Mouse (Mus musculus) olfactory bulb, adult 2 months (tissue): ENCODE results near the gene Rnf181. TPM values are rescaled to one million over a fixed set of nuclear protein-coding genes. Genes with fewer than 3 reads are reported as not detected.

Experiments used
- H3K27ac ChIP-seq: fragments of 200-500 bp; 2 replicates; pipeline ENCODE4 v1.5.1; 2012; ENCODE audit warnings: low read depth, low read length; ENCODE audit not compliant: insufficient read depth
- H3K4me1 ChIP-seq: fragments of 200-500 bp; 2 replicates; pipeline ENCODE4 v1.6.1; 2012; ENCODE audit warnings: low read length; ENCODE audit not compliant: control insufficient read depth, insufficient read depth
- H3K4me3 ChIP-seq: fragments of 200-500 bp; 2 replicates; pipeline ENCODE4 v1.5.1; 2012; ENCODE audit warnings: mild to moderate bottlenecking, low read depth, low read length, moderate library complexity; ENCODE audit not compliant: insufficient read depth
- CTCF ChIP-seq: fragments of 200-500 bp; IDR thresholded peaks from 2 replicates; pipeline ENCODE4 v1.5.1; 2012; ENCODE audit warnings: low read depth, mild to moderate bottlenecking, low read length, moderate library complexity; ENCODE audit not compliant: insufficient read depth
- POLR2A ChIP-seq: fragments of 200-500 bp; IDR thresholded peaks from 2 replicates; pipeline ENCODE4 v1.6.1; 2012; ENCODE audit warnings: mild to moderate bottlenecking, low read depth, low read length, moderate library complexity; ENCODE audit not compliant: insufficient read depth
- WGBS: fragments of 180-500 bp; shearing (Covaris S2); methylation state at CpG from one replicate; pipeline ENCODE4 v1.1.7; 2018; 5-methylcytosine and 5-hydroxymethylcytosine counted together
- polyA plus RNA-seq: library from polyadenylated mRNA; stranded (reverse); fragments of >200 nt; gene quantifications from 2 replicates; pipeline ENCODE4 v1.2.4, GENCODE M21; 2012; ENCODE audit warnings: low replicate concordance; ENCODE audit not compliant: missing spikeins, insufficient read depth, insufficient read length

The Rnf181 gene
- polyA plus RNA-seq, 1 experiment, result not detected

DNA sequence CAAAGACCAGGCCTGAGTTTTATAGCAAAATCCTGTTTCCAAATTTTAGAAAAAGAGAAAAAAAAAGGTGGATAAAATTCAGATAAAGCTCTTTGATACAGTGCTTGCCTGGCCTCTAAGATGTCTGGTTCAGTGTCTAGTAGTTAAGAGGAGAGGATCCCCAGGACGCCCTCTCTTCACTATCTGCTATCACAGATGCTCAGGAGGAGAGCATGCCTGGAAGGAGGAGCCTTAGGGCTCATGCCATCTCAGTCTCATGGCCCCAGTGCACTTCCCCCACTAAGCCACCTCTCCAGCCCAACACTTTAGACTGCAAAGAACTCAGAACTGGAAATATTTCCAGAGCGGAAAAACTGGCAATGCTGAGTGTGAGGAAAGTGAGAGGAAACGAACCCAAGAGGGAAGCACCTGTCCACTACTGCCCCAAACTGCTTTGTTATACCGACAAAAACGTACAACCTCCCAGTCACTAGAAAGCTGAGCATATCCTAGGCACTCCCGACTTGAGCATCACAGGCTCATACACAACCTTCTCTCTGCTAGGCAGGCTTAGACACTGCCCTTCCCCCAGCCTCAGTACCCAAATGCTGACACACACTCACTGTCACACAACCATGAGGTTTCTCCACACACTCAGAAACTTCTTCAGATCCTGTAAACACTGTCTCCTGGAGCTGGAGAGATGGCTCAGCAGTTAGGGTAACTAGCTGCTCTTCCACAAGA is 42.8 kb downstream of the Rnf181 start:
- TF ChIP-seq POLR2A, result no peak
- WGBS, result 92% methylated on average over 6 of the region's 6 CpGs

DNA sequence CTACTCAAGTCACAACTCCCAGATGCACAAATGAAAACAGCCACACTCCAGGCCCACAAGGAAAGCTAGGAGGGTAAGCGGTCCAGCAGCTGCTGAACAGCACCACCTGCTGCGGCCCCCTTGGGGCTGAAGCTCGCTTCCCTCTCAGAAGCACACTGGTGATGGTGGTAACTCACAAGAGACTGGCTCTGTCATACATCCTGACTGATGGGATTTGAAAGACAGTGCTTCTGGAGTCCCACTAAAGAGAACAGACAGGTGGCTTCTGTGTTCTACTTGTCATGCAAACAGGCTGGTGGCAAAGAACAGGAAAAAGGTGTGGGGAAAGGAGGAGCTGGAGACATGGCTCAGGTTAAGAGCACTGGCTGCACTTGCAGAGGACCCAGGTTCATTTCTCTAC is 43.8 kb downstream of the Rnf181 start:
- no peak overlapping the region for H3K27ac ChIP-seq
- H3K4me1 ChIP-seq, result no peaks in the 10 kb centered on the region
- WGBS, result 93% methylated on average over 3 of the region's 3 CpGs
- TF ChIP-seq CTCF, result no peak
- no peak for TF ChIP-seq POLR2A
- H3K4me3 ChIP-seq, result no peak overlapping the region

More for the DNA sequence above, 42.8 kb downstream of the Rnf181 start:
- no peaks in the 10 kb centered on the region for H3K4me1 ChIP-seq
- H3K27ac ChIP-seq, result no peak overlapping the region
- H3K4me3 ChIP-seq, result no peak overlapping the region

DNA sequence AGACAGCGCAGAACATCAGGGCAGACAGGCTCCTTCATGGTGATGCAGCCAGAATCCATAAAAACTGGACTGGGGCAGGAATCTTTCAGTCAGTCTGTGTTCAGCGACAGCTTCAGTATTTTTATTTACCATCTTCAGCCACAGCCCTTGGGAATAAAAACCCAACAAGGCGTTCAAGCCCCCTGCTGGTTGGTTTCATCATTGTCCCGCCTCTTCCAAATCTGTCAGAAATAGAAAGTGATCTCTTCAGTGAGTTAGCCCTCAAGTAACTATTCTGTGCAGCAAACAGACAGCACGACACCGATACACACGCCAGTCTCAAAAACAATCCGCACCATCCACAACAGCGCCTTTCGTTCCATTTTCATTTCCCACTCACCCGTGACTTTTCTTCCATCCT is 47.7 kb downstream of the Rnf181 start:
- TF ChIP-seq CTCF (peak; percentile 11; the same call in 1 of the 2 replicates), POLR2A (no peak)
- Histone ChIP-seq H3K4me3 (no peak overlapping the region), H3K27ac (no peak overlapping the region), H3K4me1 (no peaks in the 10 kb centered on the region)
- 74% methylated on average over 11 of the region's 11 CpGs for WGBS

DNA sequence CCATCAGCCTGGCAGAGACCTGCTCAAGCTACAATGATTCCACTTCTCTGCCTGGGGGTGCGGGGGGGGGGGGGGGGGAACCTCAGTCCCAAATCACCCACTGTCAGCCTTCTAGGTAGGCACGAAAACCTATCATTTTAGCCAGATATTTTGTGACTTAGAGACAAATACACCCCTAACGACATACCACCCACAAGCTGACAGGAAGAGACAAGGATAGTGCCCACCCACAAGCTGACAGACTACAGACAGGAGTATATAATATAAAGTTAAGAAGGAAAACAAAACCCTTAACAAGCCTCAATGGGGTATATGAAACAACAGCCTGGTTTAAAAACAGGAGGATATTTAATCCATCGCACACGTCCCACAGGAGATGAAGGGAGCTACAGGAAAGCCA is 48.3 kb downstream of the Rnf181 start:
- no peak overlapping the region for H3K27ac ChIP-seq
- whole genome bisulfite sequencing, result 67% methylated on average over 5 of the region's 5 CpGs

DNA sequence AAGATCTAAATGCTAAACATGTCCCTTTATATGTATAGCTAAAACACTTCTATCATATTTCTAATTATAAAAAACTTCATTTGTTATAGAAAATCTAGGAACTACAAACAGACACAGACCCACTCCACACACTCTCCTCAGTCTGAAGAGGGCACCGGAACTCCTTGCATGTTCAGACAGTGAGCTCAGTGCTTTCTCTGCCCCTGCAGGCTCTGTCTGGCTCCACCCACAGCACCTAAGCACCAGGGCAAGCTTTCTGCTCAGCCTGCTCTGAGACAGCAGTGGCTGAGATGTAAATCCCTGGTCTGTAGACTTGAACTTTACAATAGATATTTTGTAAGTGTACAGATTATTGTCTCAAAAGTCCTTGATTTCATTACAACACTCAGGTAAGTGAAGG is 50.7 kb downstream of the Rnf181 start:
- TF ChIP-seq POLR2A (no peak), CTCF (no peak)
- Histone ChIP-seq H3K27ac (no peak overlapping the region), H3K4me3 (no peak overlapping the region), H3K4me1 (no peaks in the 10 kb centered on the region)
- WGBS, result 82% methylated on average over 1 of the region's 1 CpGs

More for the DNA sequence above, 48.3 kb downstream of the Rnf181 start:
- TF ChIP-seq CTCF (no peak), POLR2A (no peak)
- Histone ChIP-seq H3K4me3 (no peak overlapping the region), H3K4me1 (no peaks in the 10 kb centered on the region)

DNA sequence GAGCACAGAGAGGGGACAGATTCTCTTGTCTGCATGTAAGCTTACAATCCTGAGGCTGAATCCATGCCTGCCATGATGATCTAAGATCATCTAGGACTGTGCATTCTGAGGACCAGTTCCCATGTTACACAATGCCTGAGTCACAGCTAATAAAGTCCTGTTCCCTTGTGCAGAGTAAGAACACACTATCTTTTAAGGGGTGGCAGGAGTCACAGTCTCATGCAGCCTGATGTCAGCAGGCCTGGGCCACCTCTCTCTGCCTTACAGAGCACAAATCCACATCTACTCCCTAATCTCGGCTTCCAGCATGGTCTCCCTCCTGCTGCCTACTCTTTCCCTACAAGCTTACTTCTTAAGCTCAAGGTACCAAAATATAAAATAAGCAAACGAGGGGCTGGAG is 51.4 kb downstream of the Rnf181 start:
- Histone ChIP-seq H3K4me3 (no peak overlapping the region), H3K4me1 (no peaks in the 10 kb centered on the region), H3K27ac (no peak overlapping the region)
- WGBS, result 88% methylated on average over 2 of the region's 2 CpGs
- TF ChIP-seq POLR2A (no peak), CTCF (no peak)

DNA sequence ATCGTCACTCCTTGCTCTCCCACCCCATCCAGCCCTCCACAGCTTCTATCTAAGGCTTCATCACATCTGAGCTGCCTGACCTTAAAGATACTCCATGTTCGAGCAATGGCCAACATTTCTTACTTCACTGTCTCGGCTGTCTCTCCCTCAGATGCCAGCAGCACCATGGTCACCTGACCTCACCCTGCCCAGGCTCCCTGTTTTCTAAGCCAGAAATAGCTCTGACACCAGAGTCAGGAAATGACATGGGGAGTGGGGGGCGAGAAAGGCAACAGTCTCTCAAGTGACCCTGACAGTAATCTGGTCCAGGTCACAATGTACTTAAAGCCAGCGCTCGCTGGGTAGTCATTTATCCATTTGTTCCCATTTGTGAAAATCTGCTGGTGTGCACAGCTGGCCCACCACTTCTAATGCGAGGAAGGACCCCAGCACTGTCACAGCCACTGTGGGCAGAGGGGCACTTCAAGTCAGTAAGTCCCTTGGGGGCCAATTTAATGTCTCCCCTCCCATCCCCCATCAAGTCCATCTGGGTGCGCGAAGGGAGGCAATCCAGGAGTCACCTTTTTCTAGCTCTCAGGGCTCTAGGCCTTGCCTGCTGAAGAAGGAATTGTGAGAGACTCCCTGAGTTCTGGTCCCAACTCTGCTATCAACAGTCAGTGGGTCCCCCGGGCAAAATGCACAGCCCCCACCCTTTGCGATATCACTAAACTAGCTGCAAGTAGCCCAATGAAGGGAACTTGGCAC is 53.5 kb downstream of the Rnf181 start:
- 91% methylated on average over 11 of the region's 11 CpGs for WGBS
- Histone ChIP-seq H3K27ac (no peak overlapping the region), H3K4me3 (no peak overlapping the region), H3K4me1 (no peaks in the 10 kb centered on the region)
- TF ChIP-seq CTCF, result no peak
- no peak for TF ChIP-seq POLR2A

DNA sequence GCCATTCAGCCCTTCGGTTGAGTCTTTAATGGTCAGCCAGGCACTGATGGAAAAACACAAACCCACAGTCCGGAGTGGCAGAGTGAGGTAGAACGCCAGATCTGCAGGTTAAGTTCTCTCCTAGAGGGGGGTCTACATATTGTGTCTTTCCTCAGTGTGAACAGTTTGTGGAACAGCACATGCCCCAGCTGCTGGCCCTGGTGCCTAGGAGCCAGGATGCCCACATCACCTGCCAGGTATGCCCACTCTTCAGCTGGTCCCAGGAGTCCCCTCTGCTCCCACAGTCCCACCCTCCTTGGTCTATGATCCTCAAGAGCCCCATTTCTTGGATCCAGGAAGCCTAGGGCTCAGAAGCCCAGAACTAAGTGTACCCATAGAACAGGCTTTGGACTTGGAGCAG is 54.6 kb downstream of the Rnf181 start:
- Histone ChIP-seq H3K4me3 (no peak overlapping the region), H3K27ac (no peak overlapping the region), H3K4me1 (no peaks in the 10 kb centered on the region)
- 91% methylated on average over 3 of the region's 3 CpGs for WGBS
- TF ChIP-seq CTCF (no peak), POLR2A (no peak)

Other genes starting within 250 kb of the Rnf181 start
- gene Atoh8, start 131.4 kb downstream of the Rnf181 start, polyA plus RNA-seq, result not detected in 2 replicates
- gene Sftpb, start 62.3 kb downstream of the Rnf181 start, polyA plus RNA-seq, result not detected in 2 replicates
- gene Usp39, start 21.8 kb downstream of the Rnf181 start, polyA plus RNA-seq, result not detected in 2 replicates
- not detected in 2 replicates for gene 0610030E20Rik, start 19.6 kb downstream of the Rnf181 start, polyA plus RNA-seq
- gene Tmem150a, start 11.5 kb downstream of the Rnf181 start, polyA plus RNA-seq, result not detected in 2 replicates
- not detected in 2 replicates for gene Vamp5, start 13.5 kb upstream of the Rnf181 start, polyA plus RNA-seq
- gene Vamp8, start 23.7 kb upstream of the Rnf181 start, polyA plus RNA-seq, result not detected in 2 replicates
- not detected in 2 replicates for gene Ggcx, start 47.4 kb upstream of the Rnf181 start, polyA plus RNA-seq
- gene Mat2a, start 72.6 kb upstream of the Rnf181 start, polyA plus RNA-seq, result 274 and 557 TPM in 2 replicates
- not detected in 2 replicates for gene Sh2d6, start 154.8 kb upstream of the Rnf181 start, polyA plus RNA-seq
- not detected in 2 replicates for gene Capg, start 177.4 kb upstream of the Rnf181 start, polyA plus RNA-seq
- gene Elmod3, start 231.5 kb upstream of the Rnf181 start, polyA plus RNA-seq, result not detected in 2 replicates
- not detected in 2 replicates for gene Retsat, start 231.5 kb upstream of the Rnf181 start, polyA plus RNA-seq